Mouse (Mus musculus) MEL (cell line): ENCODE measurements around the gene Nkain1. TPM values are rescaled to one million over a fixed set of nuclear protein-coding genes. Genes with fewer than 3 reads are reported as not detected.

ENCODE experiments used
- DNase-seq: peaks from one replicate; pipeline ENCODE4 v3.0.0; 2011; ENCODE audit warnings: low read depth, low spot score
- H3K27ac ChIP-seq: 2 replicates; pipeline ENCODE4 v1.5.1; 2012; ENCODE audit warnings: low read depth, mild to moderate bottlenecking, control low read depth, low read length, moderate library complexity; ENCODE audit not compliant: control insufficient read depth
- H3K27me3 ChIP-seq, 2 experiments: fragments of 150-350 bp in 1 of 2; sonication (generic) in 1 of 2; 2 replicates each; pipeline ENCODE4 v1.6.1; 2012; ENCODE audit warnings: low read length in 2 of 2, mild to moderate bottlenecking in 2 of 2, improper control_type of control experiment in 1 of 2, moderate library complexity in 1 of 2; ENCODE audit not compliant: insufficient read depth in 2 of 2, control insufficient read depth in 1 of 2
- H3K36me3 ChIP-seq, 2 experiments: 2 replicates each; pipeline ENCODE4 v1.6.1; 2012 to 2014; ENCODE audit warnings: low read length in 2 of 2, improper control_type of control experiment in 1 of 2, inconsistent platforms in 1 of 2, mild to moderate bottlenecking in 1 of 2; ENCODE audit not compliant: insufficient read depth in 2 of 2, control insufficient read depth in 1 of 2
- H3K4me1 ChIP-seq, 2 experiments: fragments of 150-350 bp in 1 of 2; sonication (generic) in 1 of 2; 2 replicates each; pipeline ENCODE4 v1.6.1; 2012; ENCODE audit warnings: low read length in 2 of 2, improper control_type of control experiment in 1 of 2, mild to moderate bottlenecking in 1 of 2; ENCODE audit not compliant: insufficient read depth in 2 of 2, control insufficient read depth in 1 of 2
- H3K4me3 ChIP-seq, 2 experiments: fragments of 150-350 bp in 1 of 2; sonication (generic) in 1 of 2; 2 replicates each; pipeline ENCODE4 v1.5.1; 2012; ENCODE audit warnings: low read depth in 2 of 2, low read length in 2 of 2, mild to moderate bottlenecking in 2 of 2, moderate library complexity in 2 of 2, control low read depth in 1 of 2, improper control_type of control experiment in 1 of 2; ENCODE audit not compliant: control insufficient read depth in 1 of 2, insufficient read depth in 1 of 2
- H3K79me2 ChIP-seq: 2 replicates; pipeline ENCODE4 v1.6.1; 2012; ENCODE audit warnings: mild to moderate bottlenecking, low read length, moderate library complexity; ENCODE audit not compliant: control insufficient read depth, poor library complexity, insufficient read depth
- H3K9ac ChIP-seq: 2 replicates; pipeline ENCODE4 v1.6.1; 2012; ENCODE audit warnings: low read depth, mild to moderate bottlenecking, control low read depth, low read length, moderate library complexity; ENCODE audit not compliant: control insufficient read depth, poor library complexity, severe bottlenecking
- H3K9me3 ChIP-seq: fragments of 150-350 bp; sonication (generic); replicated peaks from 2 replicates; pipeline ENCODE4 v1.6.1; 2012; ENCODE audit warnings: mild to moderate bottlenecking, low read length, improper control_type of control experiment, moderate library complexity; ENCODE audit not compliant: insufficient read depth
- CTCF ChIP-seq, 3 experiments: IDR thresholded peaks in 2 of 3; conservative IDR thresholded peaks in 1 of 3; 2 replicates each; pipeline ENCODE4 v1.5.1; 2011 to 2012; ENCODE audit warnings: low read length in 3 of 3, low read depth in 2 of 3, mild to moderate bottlenecking in 2 of 3, improper control_type of control experiment in 1 of 3, inconsistent platforms in 1 of 3, mixed read lengths in 1 of 3, moderate library complexity in 1 of 3; ENCODE audit not compliant: control insufficient read depth in 1 of 3, insufficient read depth in 1 of 3, poor library complexity in 1 of 3, severe bottlenecking in 1 of 3
- GABPA ChIP-seq: IDR thresholded peaks from 2 replicates; pipeline ENCODE4 v1.6.1; 2012; ENCODE audit warnings: low read depth, mild to moderate bottlenecking, inconsistent platforms, low read length, improper control_type of control experiment, moderate library complexity
- GATA1 ChIP-seq: IDR thresholded peaks from 2 replicates; pipeline ENCODE4 v1.6.1; 2011; ENCODE audit warnings: low read depth, low read length, improper control_type of control experiment
- MYB ChIP-seq: IDR thresholded peaks from 2 replicates; pipeline ENCODE4 v1.6.1; 2011; ENCODE audit warnings: mild to moderate bottlenecking, low read depth, low read length, improper control_type of control experiment
- POLR2AphosphoS5 ChIP-seq: IDR thresholded peaks from 2 replicates; pipeline ENCODE4 v1.6.1; 2012; ENCODE audit warnings: low read depth, borderline replicate concordance, mild to moderate bottlenecking, inconsistent platforms, low read length, moderate library complexity, mixed read lengths
- RAD21 ChIP-seq: IDR thresholded peaks from 2 replicates; pipeline ENCODE4 v1.6.1; 2011; ENCODE audit warnings: mild to moderate bottlenecking, low read depth, low read length, improper control_type of control experiment
- SMC3 ChIP-seq: IDR thresholded peaks from 2 replicates; pipeline ENCODE4 v1.6.1; 2011; ENCODE audit warnings: low read depth, low read length, improper control_type of control experiment
- USF1 ChIP-seq: IDR thresholded peaks from 2 replicates; pipeline ENCODE4 v1.6.1; 2014; ENCODE audit warnings: low read depth, mild to moderate bottlenecking, inconsistent platforms, low read length, improper control_type of control experiment, moderate library complexity
- USF2 ChIP-seq, 2 experiments: IDR thresholded peaks; 2 replicates each; pipeline ENCODE4 v1.6.1; 2011 to 2012; ENCODE audit warnings: improper control_type of control experiment in 2 of 2, low read length in 2 of 2, borderline replicate concordance in 1 of 2, inconsistent platforms in 1 of 2, low read depth in 1 of 2, mild to moderate bottlenecking in 1 of 2; ENCODE audit not compliant: insufficient read depth in 1 of 2
- ZC3H11A ChIP-seq: IDR thresholded peaks from 2 replicates; pipeline ENCODE4 v1.6.1; 2012; ENCODE audit warnings: low read depth, mild to moderate bottlenecking, inconsistent platforms, low read length, improper control_type of control experiment
- ZNF384 ChIP-seq: IDR thresholded peaks from 2 replicates; pipeline ENCODE4 v1.6.1; 2012; ENCODE audit warnings: low read depth, mild to moderate bottlenecking, inconsistent platforms, low read length, improper control_type of control experiment
- polyA plus RNA-seq, 2 experiments: library from polyadenylated mRNA; stranded (reverse) in 1 of 2; unstranded in 1 of 2; fragments of >175 nt in 1 of 2; fragments of >200 nt in 1 of 2; gene quantifications; 2 replicates each; pipeline versions ENCODE4 v1.2.1 to v1.2.4; 2012; ENCODE audit warnings: low replicate concordance in 2 of 2, low read depth in 1 of 2; ENCODE audit not compliant: insufficient read length in 2 of 2, insufficient read depth in 1 of 2, missing spikeins in 1 of 2
- total RNA-seq: library from RNA; depleted of rRNA; stranded (reverse); fragments of 300-350 nt; gene quantifications from 2 replicates; pipeline ENCODE4 v1.2.3, GENCODE M21; 2012

Nkain1 gene
- total and polyA plus RNA-seq, 3 experiments, result 5.3 to 18.5 TPM; not detected in 1

GRCm38 (mm10) chr4:130549189-130549588, 24.8 kb downstream of the Nkain1 start:
- Histone ChIP-seq H3K27me3 (no peaks in the 10 kb centered on the region), H3K36me3 (peaks cover 0 to 2% of the 10 kb centered on the region in 2 experiments; a peak in 1 of 4 replicates), H3K9ac (no peak overlapping the region), H3K9me3 (no peaks in the 10 kb centered on the region), H3K27ac (no peak overlapping the region), H3K4me3 (no peak overlapping the region), H3K4me1 (no peaks in the 10 kb centered on the region), H3K79me2 (no peaks in the 10 kb centered on the region)
- TF ChIP-seq ZC3H11A (no peak), SMC3 (0 out of 2 replicates have a peak, but pooled peaks have one; percentile 5), ZNF384 (peak; percentile 97), CTCF (IDR thresholded peaks at IDR 0.05 in 2 of 3, conservative IDR thresholded peaks at IDR 0.05 in 1 of 3; ENCODE audit: control insufficient read depth in 1 of 3, insufficient read depth in 1 of 3, low read depth in 2 of 3, low read length in 3 of 3, poor library complexity in 1 of 3, severe bottlenecking in 1 of 3) (peak; percentile 34 to 62 (median 55))
- peak; percentile 50 for DNase-seq

GRCm38 (mm10) chr4:130546798-130547562, 27.0 kb downstream of the Nkain1 start:
- TF ChIP-seq GABPA (no peak), POLR2AphosphoS5 (no peak), MYB (no peak), USF2 (IDR thresholded peaks at IDR 0.05; ENCODE audit: borderline replicate concordance in 1 of 2, insufficient read depth in 1 of 2, low read depth in 1 of 2, low read length in 2 of 2) (no peak), RAD21 (no peak), USF1 (no peak), ZC3H11A (no peak), GATA1 (no peak)
- H3K27me3 ChIP-seq, result no peaks in the 10 kb centered on the region
- H3K27ac ChIP-seq, result no peak overlapping the region
- DNase-seq, result no peak
- no peak overlapping the region for H3K9ac ChIP-seq
- H3K9me3 ChIP-seq, result no peaks in the 10 kb centered on the region
- H3K4me1 ChIP-seq, result no peaks in the 10 kb centered on the region
- no peaks in the 10 kb centered on the region for H3K79me2 ChIP-seq
- H3K4me3 ChIP-seq, result no peak overlapping the region
- H3K36me3 ChIP-seq, result no peaks in the 10 kb centered on the region

DNA sequence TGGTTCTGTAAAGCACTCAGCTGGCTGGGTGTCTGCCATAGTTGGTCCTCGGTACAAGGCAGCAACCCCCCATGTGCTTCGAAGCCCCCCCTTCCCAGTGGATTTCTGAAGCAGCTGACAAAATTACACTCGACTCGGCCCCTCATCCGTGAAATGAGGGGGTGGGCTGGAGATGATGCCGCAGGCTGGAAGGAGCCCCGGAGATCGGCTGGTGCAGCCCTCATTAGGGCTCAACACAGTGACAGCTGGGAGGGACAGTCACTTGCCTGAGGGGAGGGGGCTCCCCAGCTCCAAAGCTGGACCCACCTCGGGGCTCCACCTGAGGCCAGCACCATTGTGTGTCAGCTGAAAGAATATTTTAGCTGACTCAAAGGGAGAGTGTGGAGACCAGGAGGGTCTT, 29.6 kb downstream of the Nkain1 start:
- H3K4me3 ChIP-seq, result no peak overlapping the region
- H3K27ac ChIP-seq, result no peak overlapping the region
- no peak overlapping the region for H3K9ac ChIP-seq
- no peaks in the 10 kb centered on the region for H3K27me3 ChIP-seq
- DNase-seq, result no peak
- H3K36me3 ChIP-seq, result no peaks in the 10 kb centered on the region
- H3K79me2 ChIP-seq, result no peaks in the 10 kb centered on the region
- no peaks in the 10 kb centered on the region for H3K9me3 ChIP-seq
- no peaks in the 10 kb centered on the region for H3K4me1 ChIP-seq
- no peak for TF ChIP-seq ZNF384
